Mouse (Mus musculus) layer of hippocampus, adult 2 months (tissue): ENCODE measurements at regions not wholly inside any gene's neighbourhood (a gene's known extent, or its start where the extent isn't known, plus 50 kb on each side); places are given as distances from the start of the nearest gene placed in this dataset.

Experiments used
- DNase-seq, 2 experiments: peaks; one replicate each; pipeline ENCODE4 v3.0.0; 2022; ENCODE audit warnings: low spot score in 2 of 2
- H3K27ac ChIP-seq: fragments of 200-600 bp; 2 replicates; pipeline ENCODE4 v1.8.1; 2022
- H3K4me3 ChIP-seq: fragments of 200-600 bp; 2 replicates; pipeline ENCODE4 v1.8.1; 2022; ENCODE audit warnings: mild to moderate bottlenecking
- CTCF ChIP-seq: fragments of 200-600 bp; conservative IDR thresholded peaks from 2 replicates; pipeline ENCODE4 v1.8.1; 2022; ENCODE audit warnings: antibody characterized with exemption, mild to moderate bottlenecking, moderate library complexity

GRCm38 (mm10) chr9:120766881-120767280, 162.1 kb upstream of the Ctnnb1 start:
- no peak for TF ChIP-seq CTCF
- Histone ChIP-seq H3K4me3 (no peak overlapping the region), H3K27ac (no peak overlapping the region)
- DNase-seq = no peak

- Histone ChIP-seq H3K27ac (no peak overlapping the region), H3K4me3 (no peak overlapping the region)
- no peak for DNase-seq
- TF ChIP-seq CTCF = no peak
These were observed 161.6 kb upstream of the Ctnnb1 start for GRCm38 (mm10) chr9:120767396-120767795.

- no peak for DNase-seq
- Histone ChIP-seq H3K4me3 (no peak overlapping the region), H3K27ac (no peak overlapping the region)
- TF ChIP-seq CTCF = no peak
These were observed 160.0 kb upstream of the Ctnnb1 start for GRCm38 (mm10) chr9:120769056-120769455.

- 0 out of 2 replicates have a peak overlapping the region, but pooled peaks have one; percentile 53 for H3K27ac ChIP-seq
- H3K4me3 ChIP-seq = no peak overlapping the region
- no peak for DNase-seq
- TF ChIP-seq CTCF = no peak
These were observed 159.3 kb upstream of the Ctnnb1 start for GRCm38 (mm10) chr9:120769679-120770078.

GRCm38 (mm10) chr9:120770886-120771285, 158.1 kb upstream of the Ctnnb1 start:
- Histone ChIP-seq H3K27ac (no peak overlapping the region), H3K4me3 (no peak overlapping the region)
- DNase-seq = no peak
- TF ChIP-seq CTCF = no peak

- Histone ChIP-seq H3K4me3 (no peak overlapping the region), H3K27ac (no peak overlapping the region)
- no peak for TF ChIP-seq CTCF
- DNase-seq = no peak
These were observed 157.0 kb upstream of the Ctnnb1 start for GRCm38 (mm10) chr9:120771896-120772530.

GRCm38 (mm10) chr9:120774251-120774650, 154.8 kb upstream of the Ctnnb1 start:
- no peak overlapping the region for H3K4me3 ChIP-seq
- TF ChIP-seq CTCF = peak; percentile 60
- DNase-seq = no peak
- H3K27ac ChIP-seq = no peak overlapping the region

- Histone ChIP-seq H3K4me3 (no peak overlapping the region), H3K27ac (no peak overlapping the region)
- DNase-seq = no peak
- no peak for TF ChIP-seq CTCF
These were observed 154.2 kb upstream of the Ctnnb1 start for GRCm38 (mm10) chr9:120774772-120775171.

GRCm38 (mm10) chr9:120775721-120776120, 153.3 kb upstream of the Ctnnb1 start:
- DNase-seq = no peak
- no peak overlapping the region for H3K4me3 ChIP-seq
- no peak overlapping the region for H3K27ac ChIP-seq
- TF ChIP-seq CTCF = peak; percentile 38

- Histone ChIP-seq H3K4me3 (no peak overlapping the region), H3K27ac (peak overlapping the region; percentile 43; the same call in 1 of the 2 replicates)
- DNase-seq = no peak
- no peak for TF ChIP-seq CTCF
These were observed 152.5 kb upstream of the Ctnnb1 start for GRCm38 (mm10) chr9:120776456-120777001.

- Histone ChIP-seq H3K27ac (peak overlapping the region; percentile 43; the same call in 1 of the 2 replicates), H3K4me3 (no peak overlapping the region)
- DNase-seq = no peak
- no peak for TF ChIP-seq CTCF
These were observed 152.0 kb upstream of the Ctnnb1 start for GRCm38 (mm10) chr9:120777016-120777415.

- no peak for TF ChIP-seq CTCF
- Histone ChIP-seq H3K27ac (peak overlapping the region; percentile 72; the same call in 1 of the 2 replicates), H3K4me3 (no peak overlapping the region)
- no peak for DNase-seq
These were observed 151.5 kb upstream of the Ctnnb1 start for GRCm38 (mm10) chr9:120777501-120777900.

GRCm38 (mm10) chr9:120778423-120778822, 150.6 kb upstream of the Ctnnb1 start:
- peak overlapping the region; percentile 72; the same call in 1 of the 2 replicates for H3K27ac ChIP-seq
- TF ChIP-seq CTCF = no peak
- no peak overlapping the region for H3K4me3 ChIP-seq

GRCm38 (mm10) chr9:120794210-120794609, 134.8 kb upstream of the Ctnnb1 start:
- TF ChIP-seq CTCF = no peak
- DNase-seq = no peak
- no peak overlapping the region for H3K4me3 ChIP-seq
- H3K27ac ChIP-seq = no peak overlapping the region

More at GRCm38 (mm10) chr9:120778423-120778822, 150.6 kb upstream of the Ctnnb1 start:
- DNase-seq = no peak
